Mouse (Mus musculus): ENCODE measurements around the gene Cd28.

GRCm38 (mm10) chr1:60735908-60736280 lies 19.3 kb downstream of the Cd28 start:
- TF ChIP-seq CTCF (IDR thresholded peaks at IDR 0.05; ENCODE audit: low read depth) (no peak), EP300 (IDR thresholded peaks at IDR 0.05; ENCODE audit: low read depth) (no peak)

All from liver, postnatal 0 days (tissue).